Mouse (Mus musculus) stomach, embryonic 15.5 days (tissue): ENCODE results near the gene Adora3. TPM values are rescaled to one million over a fixed set of nuclear protein-coding genes. Genes with fewer than 3 reads are reported as not detected.

ENCODE experiments used
- ATAC-seq: fragments of 200-750 bp; cut with Nextera tagmentation; 2 replicates; pipeline ENCODE4 v1.8.0; 2017; ENCODE audit warnings: low read depth, moderate number of reproducible peaks, moderate TSS enrichment; ENCODE audit not compliant: insufficient read depth, low FRiP score
- H3K27ac ChIP-seq: fragments of 300-500 bp; sonication (generic); 2 replicates; pipeline ENCODE4 v1.5.1; 2015; ENCODE audit warnings: mild to moderate bottlenecking, inconsistent platforms
- H3K27me3 ChIP-seq: fragments of 300-500 bp; sonication (generic); replicated peaks from 2 replicates; pipeline ENCODE4 v1.6.1; 2015; ENCODE audit warnings: inconsistent platforms
- H3K36me3 ChIP-seq: fragments of 300-500 bp; sonication (generic); 2 replicates; pipeline ENCODE4 v1.6.1; 2015; ENCODE audit warnings: inconsistent platforms
- H3K4me1 ChIP-seq: fragments of 300-500 bp; sonication (generic); 2 replicates; pipeline ENCODE4 v1.6.1; 2015; ENCODE audit warnings: inconsistent platforms
- H3K4me2 ChIP-seq: fragments of 300-500 bp; sonication (generic); 2 replicates; pipeline ENCODE4 v1.6.1; 2015; ENCODE audit warnings: mild to moderate bottlenecking, inconsistent platforms
- H3K4me3 ChIP-seq: fragments of 300-500 bp; sonication (generic); replicated peaks from 2 replicates; pipeline ENCODE4 v1.5.1; 2015; ENCODE audit warnings: inconsistent platforms
- H3K9ac ChIP-seq: fragments of 300-500 bp; sonication (generic); 2 replicates; pipeline ENCODE4 v1.6.1; 2015; ENCODE audit warnings: inconsistent platforms
- H3K9me3 ChIP-seq: fragments of 300-500 bp; sonication (generic); 2 replicates; pipeline ENCODE4 v1.6.1; 2016; ENCODE audit warnings: inconsistent platforms
- WGBS: fragments of 180-500 bp; shearing (Covaris S2); methylation state at CpG from one replicate; pipeline ENCODE4 v1.1.7; 2015; 5-methylcytosine and 5-hydroxymethylcytosine counted together
- polyA plus RNA-seq: library from polyadenylated mRNA; unstranded; fragments of >200 nt; fragmentation: Nextera tagmentation; extraction: Ambion mirVana; gene quantifications from 2 replicates; pipeline ENCODE4 v1.2.1, GENCODE M21; 2015

Adora3 gene
- polyA plus RNA-seq, 1 experiment from 2014 or later: 0.82 TPM

DNA sequence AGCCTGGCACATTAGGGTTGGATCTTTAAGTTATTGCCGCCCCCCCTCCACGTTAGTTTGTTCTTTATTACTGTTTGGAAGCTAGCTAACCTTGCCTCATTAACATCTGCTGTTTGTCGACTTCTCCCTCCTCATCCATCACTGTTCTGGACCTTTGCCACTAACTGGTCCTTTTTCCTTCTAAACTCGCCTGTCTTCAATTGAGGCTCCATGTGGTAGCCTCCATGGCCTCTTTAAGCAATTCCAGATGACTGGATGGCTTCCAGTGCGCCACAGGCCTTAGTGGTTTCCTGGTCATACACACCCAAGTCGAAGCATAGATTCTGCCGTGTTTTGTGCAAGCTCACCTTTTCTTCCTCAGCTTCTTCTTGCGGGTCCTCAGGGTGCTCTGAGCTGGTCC, 16.9 kb upstream of the Adora3 start:
- Histone ChIP-seq H3K27me3 (no peaks in the 10 kb centered on the region), H3K36me3 (no peaks in the 10 kb centered on the region), H3K27ac (no peak overlapping the region), H3K4me2 (no peak overlapping the region), H3K4me3 (no peak overlapping the region), H3K4me1 (no peaks in the 10 kb centered on the region), H3K9me3 (no peaks in the 10 kb centered on the region), H3K9ac (no peak overlapping the region)
- 55% methylated on average over 8 of the region's 8 CpGs for WGBS
- ATAC-seq: no peak

- 82% methylated on average over 4 of the region's 4 CpGs for WGBS
- no peak overlapping the region for H3K4me2 ChIP-seq
- no peak for ATAC-seq
Observed at GRCm38 (mm10) chr3:105854786-105855185, 15.9 kb upstream of the Adora3 start.

GRCm38 (mm10) chr3:105857513-105857912, 13.1 kb upstream of the Adora3 start:
- Histone ChIP-seq H3K27ac (no peak overlapping the region), H3K27me3 (no peaks in the 10 kb centered on the region), H3K36me3 (no peaks in the 10 kb centered on the region), H3K9ac (no peak overlapping the region), H3K4me1 (no peaks in the 10 kb centered on the region), H3K4me2 (no peak overlapping the region), H3K9me3 (no peaks in the 10 kb centered on the region), H3K4me3 (no peak overlapping the region)
- WGBS: 65% methylated on average over 5 of the region's 5 CpGs
- ATAC-seq: no peak

More at GRCm38 (mm10) chr3:105854786-105855185, 15.9 kb upstream of the Adora3 start:
- Histone ChIP-seq H3K4me3 (no peak overlapping the region), H3K36me3 (no peaks in the 10 kb centered on the region), H3K27ac (no peak overlapping the region), H3K27me3 (no peaks in the 10 kb centered on the region), H3K4me1 (no peaks in the 10 kb centered on the region), H3K9me3 (no peaks in the 10 kb centered on the region), H3K9ac (no peak overlapping the region)

GRCm38 (mm10) chr3:105861747-105862366, 8.8 kb upstream of the Adora3 start:
- no peak for ATAC-seq
- WGBS: 44% methylated on average over 7 of the region's 7 CpGs

DNA sequence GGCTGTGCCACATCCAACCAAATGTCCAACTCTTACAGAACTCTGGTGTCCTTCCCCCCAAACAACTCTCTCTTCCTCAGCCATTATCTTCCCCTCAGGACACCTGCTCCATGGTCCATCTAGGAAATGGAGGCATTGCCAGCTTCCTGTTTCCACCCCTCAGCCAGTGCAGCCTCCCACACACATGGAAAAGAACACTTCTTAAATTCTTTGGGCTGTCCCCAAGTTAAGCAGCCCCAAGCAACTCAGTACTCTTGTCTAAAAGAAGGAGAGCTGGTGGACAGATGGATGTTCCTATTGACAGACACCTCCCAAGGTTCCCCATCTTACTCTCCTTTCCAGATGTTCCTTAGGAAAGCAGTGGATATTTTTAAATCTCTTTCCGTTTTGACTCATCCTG, 6.5 kb upstream of the Adora3 start:
- no peak overlapping the region for H3K9ac ChIP-seq
- H3K9me3 ChIP-seq: no peaks in the 10 kb centered on the region
- no peaks in the 10 kb centered on the region for H3K27me3 ChIP-seq

More at GRCm38 (mm10) chr3:105861747-105862366, 8.8 kb upstream of the Adora3 start:
- Histone ChIP-seq H3K36me3 (no peaks in the 10 kb centered on the region), H3K4me2 (no peak overlapping the region), H3K9me3 (no peaks in the 10 kb centered on the region), H3K4me1 (peaks cover 3% of the 10 kb centered on the region; the same call in 1 of the 2 replicates), H3K9ac (no peak overlapping the region), H3K27me3 (no peaks in the 10 kb centered on the region), H3K4me3 (no peak overlapping the region), H3K27ac (no peak overlapping the region)

DNA sequence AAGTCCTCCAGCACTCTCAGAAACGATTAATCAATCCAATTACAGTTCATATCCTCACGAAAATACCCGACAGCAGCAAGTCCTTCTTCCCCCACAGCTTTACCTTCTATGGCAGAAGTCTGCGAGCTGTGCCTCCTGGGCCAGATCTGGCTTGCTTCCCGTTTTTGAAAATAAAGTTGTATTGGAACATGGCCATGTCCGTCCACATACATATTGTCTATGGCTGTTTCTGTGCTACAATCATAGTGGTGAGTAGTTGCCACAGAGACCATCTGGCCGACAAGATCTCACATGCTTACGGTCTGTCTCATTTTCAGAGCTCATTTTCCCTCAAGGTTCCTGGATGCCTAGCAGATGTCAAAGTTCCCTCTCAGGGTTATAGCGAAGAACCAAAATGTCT, 5.5 kb upstream of the Adora3 start:
- no peaks in the 10 kb centered on the region for H3K36me3 ChIP-seq
- WGBS: 60% methylated on average over 9 of the region's 9 CpGs
- 0 out of 2 replicates have a peak overlapping the region, but pooled peaks have one; percentile 18 for H3K27ac ChIP-seq
- no peak overlapping the region for H3K4me3 ChIP-seq
- no peak overlapping the region for H3K4me2 ChIP-seq
- ATAC-seq: no peak
- no peak overlapping the region for H3K9ac ChIP-seq
- H3K4me1 ChIP-seq: peaks cover 3% of the 10 kb centered on the region; the same call in 1 of the 2 replicates
- no peaks in the 10 kb centered on the region for H3K27me3 ChIP-seq
- no peaks in the 10 kb centered on the region for H3K9me3 ChIP-seq

More for the DNA sequence above, 6.5 kb upstream of the Adora3 start:
- Histone ChIP-seq H3K36me3 (no peaks in the 10 kb centered on the region), H3K4me1 (peaks cover 3% of the 10 kb centered on the region; the same call in 1 of the 2 replicates), H3K4me2 (no peak overlapping the region), H3K27ac (no peak overlapping the region), H3K4me3 (no peak overlapping the region)
- WGBS: 59% methylated on average over 1 of the region's 1 CpGs
- no peak for ATAC-seq

DNA sequence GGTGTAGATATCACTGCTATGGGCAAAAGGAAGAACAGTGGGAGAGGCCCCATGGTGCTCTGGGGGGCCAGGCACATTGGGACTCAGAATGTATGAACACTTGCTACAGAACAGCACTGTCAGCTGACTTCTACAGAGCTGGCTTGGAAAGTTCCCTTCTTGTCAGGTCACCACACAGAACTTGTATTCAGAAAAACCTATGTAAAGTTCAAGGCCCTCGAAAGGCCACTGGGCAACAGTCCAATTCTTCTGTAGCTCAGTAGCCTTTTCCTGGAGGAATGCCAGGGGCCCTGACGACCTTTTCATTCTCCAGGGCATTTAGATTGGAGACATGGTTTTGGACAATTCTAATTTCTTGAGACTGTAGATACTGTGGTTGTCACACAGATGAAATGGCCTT, 2.5 kb upstream of the Adora3 start:
- Histone ChIP-seq H3K9ac (no peak overlapping the region), H3K9me3 (no peaks in the 10 kb centered on the region), H3K27me3 (no peaks in the 10 kb centered on the region), H3K4me1 (peaks cover 8% of the 10 kb centered on the region; the same call in 1 of the 2 replicates), H3K36me3 (no peaks in the 10 kb centered on the region), H3K4me2 (no peak overlapping the region), H3K4me3 (no peak overlapping the region), H3K27ac (no peak overlapping the region)
- 0 out of 2 replicates have a peak, but pooled peaks have one; percentile 41 for ATAC-seq
- 39% methylated on average over 2 of the region's 2 CpGs for WGBS

- ATAC-seq: no peak; the same call in 1 of the 2 replicates
- H3K4me2 ChIP-seq: no peak overlapping the region
- H3K4me3 ChIP-seq: no peak overlapping the region
- no peaks in the 10 kb centered on the region for H3K27me3 ChIP-seq
- peaks cover 6% of the 10 kb centered on the region; the same call in 1 of the 2 replicates for H3K4me1 ChIP-seq
- peak overlapping the region; percentile 63 for H3K27ac ChIP-seq
- no peaks in the 10 kb centered on the region for H3K9me3 ChIP-seq
- WGBS: 32% methylated on average over 6 of the region's 6 CpGs
- no peak overlapping the region for H3K9ac ChIP-seq
- H3K36me3 ChIP-seq: no peaks in the 10 kb centered on the region
Observed at GRCm38 (mm10) chr3:105872034-105872433, 1.4 kb downstream of the Adora3 start.

- Histone ChIP-seq H3K9ac (no peak overlapping the region), H3K27ac (peak overlapping the region; percentile 63), H3K9me3 (no peaks in the 10 kb centered on the region), H3K27me3 (no peaks in the 10 kb centered on the region), H3K36me3 (no peaks in the 10 kb centered on the region), H3K4me3 (no peak overlapping the region), H3K4me2 (no peak overlapping the region), H3K4me1 (peaks cover 6% of the 10 kb centered on the region; the same call in 1 of the 2 replicates)
- no peak for ATAC-seq
- 36% methylated on average over 3 of the region's 3 CpGs for WGBS
Observed at GRCm38 (mm10) chr3:105872579-105872978, 1.9 kb downstream of the Adora3 start.

- ATAC-seq: no peak
- H3K4me1 ChIP-seq: peaks cover 6% of the 10 kb centered on the region; the same call in 1 of the 2 replicates
- WGBS: 78% methylated on average over 6 of the region's 6 CpGs
- H3K9ac ChIP-seq: no peak overlapping the region
- no peaks in the 10 kb centered on the region for H3K9me3 ChIP-seq
- no peak overlapping the region for H3K4me3 ChIP-seq
- H3K36me3 ChIP-seq: no peaks in the 10 kb centered on the region
- H3K27me3 ChIP-seq: no peaks in the 10 kb centered on the region
- H3K4me2 ChIP-seq: no peak overlapping the region
- H3K27ac ChIP-seq: no peak overlapping the region
Observed at GRCm38 (mm10) chr3:105873451-105874445, 3.1 kb downstream of the Adora3 start.

- Histone ChIP-seq H3K4me3 (no peak overlapping the region), H3K9me3 (no peaks in the 10 kb centered on the region), H3K9ac (no peak overlapping the region), H3K36me3 (no peaks in the 10 kb centered on the region), H3K4me1 (peaks cover 6% of the 10 kb centered on the region; the same call in 1 of the 2 replicates), H3K27ac (no peak overlapping the region), H3K27me3 (no peaks in the 10 kb centered on the region), H3K4me2 (no peak overlapping the region)
- 75% methylated on average over 5 of the region's 5 CpGs for WGBS
- ATAC-seq: no peak
Observed at GRCm38 (mm10) chr3:105876022-105876421, 5.4 kb downstream of the Adora3 start.
